Mouse (Mus musculus): ENCODE measurements around the gene Qrfpr.
A peak's percentile ranks its signal among the peaks of the same experiment; 100 is the strongest.

Qrfpr gene

DNA sequence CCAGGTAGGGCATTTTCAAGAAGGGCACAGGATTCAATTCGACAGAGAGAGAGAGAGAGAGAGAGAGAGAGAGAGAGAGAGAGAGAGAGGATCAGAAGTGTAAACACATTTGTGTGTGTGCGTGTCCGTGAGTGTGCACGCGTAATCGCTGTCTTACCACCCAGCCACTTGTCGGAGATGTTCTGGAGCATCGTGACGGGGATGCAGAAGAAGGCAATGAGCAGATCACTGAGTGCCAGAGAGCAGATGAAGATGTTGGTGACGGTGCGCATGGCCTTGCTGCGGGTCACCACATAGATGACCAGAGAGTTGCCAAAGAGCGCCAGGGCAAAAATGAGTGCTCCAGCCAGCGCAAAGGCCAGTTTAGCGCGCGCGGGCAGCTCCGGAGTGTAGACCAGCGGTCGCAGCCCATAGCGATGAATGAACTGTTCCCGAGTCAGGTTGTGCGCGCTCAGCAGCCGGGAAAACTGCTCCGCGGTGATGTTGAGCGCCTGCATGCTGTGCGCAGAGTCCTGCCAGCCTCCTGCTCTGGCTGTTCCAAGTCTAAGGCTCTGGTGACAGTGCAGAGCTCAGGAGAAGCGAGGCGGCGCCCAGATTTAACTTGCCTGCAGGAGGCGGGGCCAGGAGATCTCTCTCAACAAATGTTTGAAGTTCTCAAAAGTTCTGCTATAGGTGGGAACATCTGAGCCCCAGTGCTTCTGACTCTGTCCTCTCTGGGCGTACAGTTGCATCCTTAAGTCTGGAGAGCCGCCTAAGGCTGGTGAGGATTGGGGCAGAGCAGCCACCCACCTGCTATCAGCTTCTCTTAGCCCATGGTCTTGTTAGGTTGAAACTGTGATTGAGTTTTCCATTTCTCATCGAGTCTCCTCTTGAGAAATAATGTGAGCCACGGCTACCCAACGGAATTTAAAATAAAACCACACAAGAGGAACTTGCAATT lies at the start of gene Qrfpr:
Qrfpr (minus strand) TSS at position 571 of the 940 bp plus-strand sequence.
- peak in 1 of 2 experiments; percentile 20 for DNase-seq (ENCODE audit: low spot score in 2 of 2)

DNA sequence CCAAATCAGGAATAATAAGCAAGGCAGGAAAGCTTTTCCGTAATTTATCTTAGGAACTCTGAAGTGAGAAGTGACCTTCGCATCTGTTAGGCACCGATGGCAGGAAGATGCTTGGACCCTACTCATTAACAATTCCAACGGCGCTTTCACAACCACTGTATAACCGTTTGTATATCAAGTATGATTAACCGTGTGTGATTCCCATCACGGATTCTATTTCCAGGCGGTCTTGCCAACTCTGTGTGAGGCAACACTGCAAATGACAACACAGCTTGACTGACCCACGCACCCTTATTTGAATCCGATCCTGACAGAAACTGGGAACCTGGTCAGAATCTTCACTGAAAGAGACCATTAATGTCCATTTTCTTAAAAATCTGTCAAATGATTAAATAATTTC lies 41.8 kb upstream of the Qrfpr start:
- no peak for DNase-seq (ENCODE audit: low spot score in 2 of 2)

DNA sequence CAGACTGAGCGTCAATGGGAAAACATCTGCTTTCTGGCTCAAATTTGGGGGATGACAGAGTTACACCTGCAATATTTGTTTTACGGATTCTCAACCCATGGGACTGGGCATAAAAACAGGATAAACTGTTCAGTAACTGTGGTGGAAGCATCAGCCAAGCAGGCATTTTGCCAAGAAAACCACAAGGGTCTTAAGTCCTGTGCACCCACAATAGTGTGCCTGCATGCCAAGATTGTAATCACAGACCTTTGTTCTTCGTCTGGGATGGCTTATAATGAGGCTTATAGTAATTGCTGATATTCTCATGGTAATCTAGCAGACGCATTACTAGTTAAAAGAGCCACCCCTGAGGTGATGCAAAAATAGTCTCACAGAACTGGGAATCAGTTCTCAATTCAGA lies 41.2 kb upstream of the Qrfpr start:
- DNase-seq (ENCODE audit: low spot score in 2 of 2), result no peak

- DNase-seq (ENCODE audit: low spot score in 2 of 2), result no peak
These were observed 28.5 kb upstream of the Qrfpr start for GRCm38 (mm10) chr3:36250585-36250984.

GRCm38 (mm10) chr3:36248446-36248845 lies 26.3 kb upstream of the Qrfpr start:
- DNase-seq (ENCODE audit: low spot score in 2 of 2), result no peak

DNA sequence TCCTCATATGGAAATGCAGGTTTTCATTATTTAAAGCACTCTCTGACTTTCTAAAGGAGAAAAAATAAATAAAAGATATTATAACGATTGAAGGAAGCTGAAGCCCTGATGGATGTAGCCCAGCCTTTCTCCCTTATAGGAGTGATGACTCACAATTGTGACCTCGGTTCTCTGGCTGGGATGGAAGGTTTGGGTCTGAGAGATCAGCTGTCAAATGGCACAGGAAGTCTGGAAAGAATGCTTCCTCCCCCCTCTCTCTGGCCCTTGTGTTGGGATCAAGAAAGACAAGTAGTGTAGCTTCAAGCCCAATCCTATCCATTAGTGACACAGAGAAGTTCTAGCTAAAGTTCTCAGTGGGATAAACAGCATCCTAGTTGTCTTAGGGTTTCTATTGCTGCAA lies 7.8 kb upstream of the Qrfpr start:
- DNase-seq (ENCODE audit: low spot score in 2 of 2), result no peak

DNA sequence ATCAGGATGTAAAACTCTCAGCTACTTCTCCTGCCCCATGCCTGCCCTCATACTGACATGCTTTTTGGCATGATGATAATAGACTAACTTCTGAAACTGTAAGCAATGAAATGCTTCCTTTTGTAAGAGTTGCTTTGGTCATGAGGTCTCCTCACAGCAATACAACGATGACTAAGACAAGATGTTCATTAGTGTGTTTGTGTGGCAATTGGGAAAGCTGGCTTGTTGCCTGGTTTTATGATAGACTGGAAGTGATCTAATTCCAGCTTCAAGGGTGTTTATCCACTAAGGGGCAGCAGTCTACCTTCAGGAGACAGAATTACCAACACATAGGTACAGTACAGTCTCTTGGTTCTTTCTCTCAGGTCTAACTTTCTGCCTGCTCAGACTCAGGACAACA lies 5.1 kb upstream of the Qrfpr start:
- no peak for DNase-seq (ENCODE audit: low spot score in 2 of 2)

GRCm38 (mm10) chr3:36223361-36223760 lies 1.2 kb upstream of the Qrfpr start:
- no peak for DNase-seq (ENCODE audit: low spot score in 2 of 2)

DNA sequence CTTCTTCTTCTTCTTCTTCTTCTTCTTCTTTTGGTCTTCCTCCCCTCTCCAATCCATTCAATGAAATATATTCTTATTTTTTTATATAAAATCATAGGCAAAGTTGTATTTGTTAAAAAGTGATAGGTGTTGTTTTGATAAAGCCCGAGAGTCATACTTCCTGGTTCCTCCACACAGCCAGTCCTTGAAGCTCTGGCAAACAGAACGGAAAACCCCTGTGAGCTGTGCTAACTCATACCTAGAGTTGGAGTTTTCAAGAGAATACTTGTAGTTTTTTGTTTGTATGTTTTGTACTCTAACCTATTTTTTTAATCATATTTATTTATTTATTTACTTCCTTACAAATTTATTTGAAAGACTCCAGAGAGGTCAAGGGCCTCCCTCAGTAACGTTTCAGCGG lies 9.4 kb downstream of the Qrfpr start:
- DNase-seq (ENCODE audit: low spot score in 2 of 2), result no peak

DNA sequence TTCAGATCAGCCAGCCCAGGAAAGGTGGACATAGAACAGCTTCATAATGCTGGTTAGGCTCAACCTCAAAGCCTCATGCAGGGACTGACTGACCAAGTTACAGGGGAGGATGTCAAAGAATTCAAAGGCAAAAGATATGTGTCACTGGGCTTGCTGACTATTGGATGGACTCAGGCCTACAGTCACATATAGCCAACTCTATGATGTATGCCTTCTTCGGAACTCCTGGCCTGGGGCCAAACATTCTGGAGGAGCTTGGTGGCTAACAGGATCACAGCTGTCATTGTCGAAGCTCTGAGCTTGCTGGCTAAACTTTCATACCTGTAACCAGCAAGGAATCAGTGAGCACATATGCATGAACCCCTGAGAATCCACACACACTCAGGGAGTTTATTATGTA lies 11.2 kb downstream of the Qrfpr start:
- no peak for DNase-seq (ENCODE audit: low spot score in 2 of 2)

GRCm38 (mm10) chr3:36209776-36210555 lies 12.1 kb downstream of the Qrfpr start:
- peak in 1 of 2 experiments; percentile 24 for DNase-seq (ENCODE audit: low spot score in 2 of 2)

DNA sequence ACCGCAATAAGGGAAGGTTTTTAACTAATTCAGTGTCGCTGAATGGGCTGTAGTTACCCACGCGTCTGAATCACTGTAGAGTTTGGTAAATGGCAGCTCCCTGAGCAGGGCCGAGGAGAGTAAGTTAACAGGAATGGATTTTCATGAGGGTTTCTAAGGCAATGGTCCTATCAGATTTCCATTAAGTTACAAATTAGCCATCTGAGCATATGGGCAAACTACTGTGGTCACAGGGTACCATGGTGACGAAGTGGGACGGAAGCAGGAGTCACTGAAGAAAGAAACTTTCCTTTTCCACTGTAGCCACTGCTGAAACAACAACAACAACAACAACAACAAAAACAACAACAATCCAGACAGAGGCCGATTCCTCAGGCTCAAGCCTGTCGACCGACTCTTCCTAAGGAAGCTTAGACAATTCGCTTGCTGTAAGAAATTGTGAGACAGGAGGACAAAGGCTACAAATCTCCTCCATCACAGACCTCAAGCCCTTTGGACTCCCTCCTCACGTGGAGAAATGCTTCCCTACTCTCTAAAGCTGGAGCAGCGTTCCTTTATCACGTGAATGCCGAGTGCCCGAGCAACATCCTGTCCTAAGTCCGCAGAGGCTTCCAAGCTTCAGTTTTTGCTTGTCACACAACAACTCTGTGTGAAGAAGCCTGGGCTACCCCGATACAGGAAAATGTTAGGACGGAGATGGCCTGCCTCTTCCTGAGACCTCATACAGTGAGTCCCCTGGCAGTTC lies 14.4 kb downstream of the Qrfpr start:
- DNase-seq (ENCODE audit: low spot score in 2 of 2), result no peak

DNA sequence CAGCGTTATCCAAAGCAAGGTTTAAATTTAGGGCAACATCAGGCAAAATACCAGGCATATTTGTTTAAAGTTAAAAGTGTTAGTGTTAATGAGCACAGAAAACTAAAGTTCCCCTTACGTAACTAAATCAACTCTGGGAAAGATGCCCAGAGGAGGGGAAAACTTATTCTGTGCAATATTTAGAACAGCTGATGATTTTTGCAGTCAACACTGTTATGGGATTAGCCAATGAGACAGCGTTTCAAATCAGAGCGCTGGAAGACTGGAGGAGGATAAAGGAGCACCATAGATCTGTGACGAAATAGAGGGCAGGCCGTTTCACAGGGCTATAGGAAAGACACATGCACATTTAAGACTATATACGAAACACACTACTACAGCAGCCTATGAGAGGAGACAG lies 19.2 kb downstream of the Qrfpr start:
- no peak for DNase-seq (ENCODE audit: low spot score in 2 of 2)

DNA sequence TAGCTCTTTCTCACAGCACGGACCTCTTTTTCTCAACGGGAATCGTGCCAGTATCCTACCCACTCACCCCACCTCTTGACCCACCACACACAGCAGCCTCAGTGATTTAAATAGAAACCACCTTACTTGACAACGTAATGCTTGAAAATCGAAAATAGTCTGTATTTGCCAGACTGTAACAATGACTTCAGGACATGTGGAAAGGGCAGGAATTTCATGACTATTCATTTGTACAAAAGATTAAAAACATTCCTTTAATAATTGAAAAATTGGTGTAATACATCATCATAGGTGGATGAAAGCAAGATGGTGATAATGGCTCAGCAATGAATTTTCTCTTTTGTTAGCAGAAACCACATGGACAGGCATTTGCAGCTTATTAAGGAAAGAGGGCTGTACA lies 21.0 kb downstream of the Qrfpr start:
- no peak for DNase-seq (ENCODE audit: low spot score in 2 of 2)

DNA sequence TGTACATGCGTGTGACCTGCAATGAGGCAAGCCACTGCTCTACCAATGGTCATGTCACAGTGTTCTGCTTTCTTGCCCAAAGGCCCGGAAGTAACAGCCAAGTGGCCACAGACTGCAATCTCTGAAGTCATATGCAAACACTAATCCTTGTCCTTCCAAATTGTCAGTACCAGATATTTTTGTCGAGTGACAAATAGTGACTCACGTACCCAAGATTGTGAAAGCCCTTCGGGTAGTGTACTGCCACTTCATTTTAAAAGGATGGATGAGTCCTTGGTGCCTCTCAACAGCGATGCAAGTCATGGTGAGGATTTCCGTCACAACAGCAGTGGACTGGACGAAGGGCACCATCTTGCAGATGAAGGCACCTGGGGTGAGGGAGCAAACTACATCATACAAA lies 32.9 kb downstream of the Qrfpr start:
- no peak for DNase-seq (ENCODE audit: low spot score in 2 of 2)

- DNase-seq (ENCODE audit: low spot score in 2 of 2), result no peak
These were observed 35.6 kb downstream of the Qrfpr start for GRCm38 (mm10) chr3:36186510-36186909.

DNA sequence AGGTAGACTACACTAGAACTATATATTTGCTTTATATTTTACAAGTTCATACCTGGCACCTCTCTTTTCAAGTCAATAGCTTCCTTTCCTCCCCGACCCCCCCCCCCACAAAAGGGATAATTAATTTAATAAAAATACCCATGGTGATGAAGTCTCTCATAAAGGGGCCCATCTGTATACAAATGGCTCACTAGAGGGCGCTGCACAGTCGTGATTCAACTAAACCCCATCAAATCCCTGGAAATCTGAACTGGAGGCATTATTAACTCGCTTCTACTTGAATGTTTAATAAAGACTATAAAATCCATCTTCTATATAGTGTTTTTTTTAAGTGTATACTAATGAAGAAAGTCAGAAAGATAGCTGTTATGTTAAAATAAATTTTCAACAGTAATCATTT lies 40.6 kb downstream of the Qrfpr start:
- DNase-seq (ENCODE audit: low spot score in 2 of 2), result peak; percentile 40 to 49

GRCm38 (mm10) chr3:36173761-36174160 lies 48.4 kb downstream of the Qrfpr start:
- no peak for DNase-seq (ENCODE audit: low spot score in 2 of 2)

GRCm38 (mm10) chr3:36171348-36171747 lies 50.8 kb downstream of the Qrfpr start:
- no peak for DNase-seq (ENCODE audit: low spot score in 2 of 2)

- DNase-seq (ENCODE audit: low spot score in 2 of 2), result no peak
These were observed 51.4 kb downstream of the Qrfpr start for GRCm38 (mm10) chr3:36170670-36171210.

- no peak for DNase-seq (ENCODE audit: low spot score in 2 of 2)
These were observed 66.8 kb downstream of the Qrfpr start for GRCm38 (mm10) chr3:36155268-36155667.

Data from frontal cortex, postnatal 25 days (tissue).